Mouse (Mus musculus) heart, embryonic 13.5 days (tissue): ENCODE measurements around the gene Gm10490. TPM values are rescaled to one million over a fixed set of nuclear protein-coding genes. Genes with fewer than 3 reads are reported as not detected.

ENCODE experiments used
- polyA plus RNA-seq: library from polyadenylated mRNA; unstranded; fragments of >200 nt; fragmentation: Nextera tagmentation; extraction: Ambion mirVana; gene quantifications from 2 replicates; pipeline ENCODE4 v1.2.1, GENCODE M21; 2015

The Gm10490 gene
- polyA plus RNA-seq, 1 experiment from 2014 or later: not detected

Other genes starting within 250 kb of the Gm10490 start
- 157 and 175 TPM in 2 replicates for gene Plp2, start 238.2 kb upstream of the Gm10490 start, polyA plus RNA-seq
- 0.11 and 0.25 TPM in 2 replicates for gene Magix, start 228.3 kb upstream of the Gm10490 start, polyA plus RNA-seq
- 28.3 and 30.2 TPM in 2 replicates for gene Gpkow, start 212.4 kb upstream of the Gm10490 start, polyA plus RNA-seq
- gene Wdr45, start 195.2 kb upstream of the Gm10490 start, polyA plus RNA-seq: 25.0 and 28.7 TPM in 2 replicates
- gene Gm45208, start 187.3 kb upstream of the Gm10490 start, polyA plus RNA-seq: 0.27 and 0.74 TPM in 2 replicates
- gene Praf2, start 181.1 kb upstream of the Gm10490 start, polyA plus RNA-seq: 42.4 and 42.5 TPM in 2 replicates
- 5.6 and 6.1 TPM in 2 replicates for gene Ccdc120, start 158.6 kb upstream of the Gm10490 start, polyA plus RNA-seq
- gene Tfe3, start 147.0 kb upstream of the Gm10490 start, polyA plus RNA-seq: 16.3 and 16.9 TPM in 2 replicates
- gene Gripap1, start 119.8 kb upstream of the Gm10490 start, polyA plus RNA-seq: 26.7 and 27.3 TPM in 2 replicates
- gene Kcnd1, start 87.3 kb upstream of the Gm10490 start, polyA plus RNA-seq: 0.72 and 1.2 TPM in 2 replicates
- 28.0 and 29.4 TPM in 2 replicates for gene Otud5, start 68.2 kb upstream of the Gm10490 start, polyA plus RNA-seq
- gene Pim2, start 31.3 kb upstream of the Gm10490 start, polyA plus RNA-seq: 5.9 and 6.7 TPM in 2 replicates
- 24.1 and 25.4 TPM in 2 replicates for gene Slc35a2, start 25.5 kb upstream of the Gm10490 start, polyA plus RNA-seq
- 79.0 and 81.7 TPM in 2 replicates for gene Pqbp1, start 10.3 kb upstream of the Gm10490 start, polyA plus RNA-seq
- 130 and 143 TPM in 2 replicates for gene Timm17b, start 10.2 kb upstream of the Gm10490 start, polyA plus RNA-seq
- gene Gm10491, start 1.7 kb upstream of the Gm10490 start, polyA plus RNA-seq: not detected in 2 replicates
- gene Pcsk1n, start 10.3 kb downstream of the Gm10490 start, polyA plus RNA-seq: 0.42 and 0.78 TPM in 2 replicates
- gene Eras, start 19.1 kb downstream of the Gm10490 start, polyA plus RNA-seq: not detected in 2 replicates
- 22.8 and 24.9 TPM in 2 replicates for gene Hdac6, start 38.3 kb downstream of the Gm10490 start, polyA plus RNA-seq
- 2.8 and 5.9 TPM in 2 replicates for gene Gata1, start 68.5 kb downstream of the Gm10490 start, polyA plus RNA-seq
- 0.38 and 0.53 TPM in 2 replicates for gene Glod5, start 109.0 kb downstream of the Gm10490 start, polyA plus RNA-seq
- 34.4 and 34.9 TPM in 2 replicates for gene Suv39h1, start 165.2 kb downstream of the Gm10490 start, polyA plus RNA-seq
- 0.24 and 0.33 TPM in 2 replicates for gene Was, start 181.0 kb downstream of the Gm10490 start, polyA plus RNA-seq
- gene Wdr13, start 223.3 kb downstream of the Gm10490 start, polyA plus RNA-seq: 20.9 and 22.8 TPM in 2 replicates
- 323 and 335 TPM in 2 replicates for gene Rbm3, start 236.3 kb downstream of the Gm10490 start, polyA plus RNA-seq